In the genomic region with DNA sequence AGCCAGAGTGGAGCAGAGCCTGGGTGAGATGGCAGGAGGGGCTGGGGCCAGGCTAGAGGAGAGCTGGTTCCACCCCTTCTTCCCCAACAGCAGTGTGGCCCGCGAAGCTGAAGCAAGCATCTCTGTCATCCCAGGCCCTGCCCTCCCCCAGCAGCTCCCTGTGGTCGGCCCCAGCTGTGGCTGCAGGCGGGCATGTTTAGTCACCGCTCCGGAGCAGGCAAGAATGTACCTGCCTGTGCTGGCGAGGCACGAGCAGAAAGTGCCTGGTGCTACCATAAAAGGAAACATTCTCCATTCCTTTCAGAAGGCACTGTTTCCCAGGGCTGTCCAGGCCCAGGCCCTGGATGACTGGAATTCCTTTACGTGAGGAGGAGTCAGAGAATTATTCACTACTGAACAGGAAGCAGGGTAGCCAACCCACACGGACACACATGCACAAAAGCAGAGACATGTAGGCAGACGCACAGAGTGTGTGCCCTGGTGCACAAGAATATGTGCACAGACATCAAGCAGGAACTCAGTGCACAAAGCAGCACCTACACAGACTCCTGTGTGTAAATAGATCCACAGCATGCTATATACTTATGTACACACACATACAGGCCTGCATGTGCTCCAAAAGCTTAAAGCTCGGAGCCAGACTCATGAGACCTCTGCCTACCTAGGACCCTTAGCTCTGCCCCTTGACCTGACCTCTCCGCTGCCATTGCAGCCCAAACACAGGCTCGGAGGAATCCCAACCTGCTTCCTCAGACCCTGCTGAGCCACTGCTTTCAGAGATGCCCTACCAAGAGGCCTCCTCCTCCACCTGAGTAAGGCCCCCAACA, we compare ENCODE assay signal across 8 mouse cellular contexts. TPM values are rescaled to one million over a fixed set of nuclear protein-coding genes. Genes with fewer than 3 reads are reported as not detected.
DNase-seq lines count a peak whose midpoint lies in the region; ATAC-seq and TF ChIP-seq lines count a peak whose summit lies in the region.

No protein-coding gene starts in this region.

- WGBS in heart, adult 2 months, result 15% methylated on average over 14 of the region's 14 CpGs
- 16% methylated on average over 12 of the region's 14 CpGs for WGBS in lung, embryonic 16.5 days

- no peak for TF ChIP-seq CTCF in heart, adult 2 months (IDR thresholded peaks at IDR 0.05)

- H3K27ac ChIP-seq in brown adipose tissue, adult 24 weeks (replicated peaks; ENCODE audit: low read depth, low read length), result peak overlapping the region; percentile 99
- H3K27ac ChIP-seq in heart, adult 2 months, result peak overlapping the region; percentile 84
- H3K27ac ChIP-seq in lung, embryonic 16.5 days (ENCODE audit: low read length), result peak overlapping the region; percentile 98

- H3K9me3 ChIP-seq in lung, embryonic 16.5 days (ENCODE audit: control insufficient read depth, low read length), result no peaks in the 10 kb centered on the region

- no peak overlapping the region for H3K4me3 ChIP-seq in brown adipose tissue, adult 24 weeks (ENCODE audit: insufficient read depth, low read depth, low read length)
- no peak overlapping the region for H3K4me3 ChIP-seq in heart, adult 2 months
- H3K4me3 ChIP-seq in lung, embryonic 16.5 days (ENCODE audit: low read length), result no peak overlapping the region

- peak; percentile 70 for DNase-seq in right cerebral cortex, adult 18-20 months
- DNase-seq in right cerebral cortex, postnatal 4 days, result no peak
- peak in 1 of 2 experiments; percentile 60 for DNase-seq in heart, adult 2 months
- peak; percentile 71 for DNase-seq in kidney, adult 9 months
- peak; percentile 25 for DNase-seq in retina, embryonic 14.5 days (ENCODE audit: low spot score)

- peaks cover 41% of the 10 kb centered on the region for H3K4me1 ChIP-seq in brown adipose tissue, adult 24 weeks (ENCODE audit: control insufficient read depth, insufficient read depth, insufficient read length, low read length)
- peaks cover 51% of the 10 kb centered on the region for H3K4me1 ChIP-seq in heart, adult 2 months (ENCODE audit: control insufficient read depth, insufficient read depth, low read length)
- H3K4me1 ChIP-seq in lung, embryonic 16.5 days (replicated peaks; ENCODE audit: control insufficient read depth, insufficient read depth, low read length), result peaks cover 46% of the 10 kb centered on the region

- H3K4me2 ChIP-seq in lung, embryonic 16.5 days (ENCODE audit: low read depth, low read length), result peak overlapping the region; percentile 33

- no peak for TF ChIP-seq EP300 in heart, adult 2 months (IDR thresholded peaks at IDR 0.05; ENCODE audit: insufficient read depth, low read depth, low read length)

- peaks cover 8% of the 10 kb centered on the region for H3K79me2 ChIP-seq in heart, adult 2 months (replicated peaks; ENCODE audit: control insufficient read depth, insufficient read depth, low read length)

- ATAC-seq in lung, embryonic 16.5 days (ENCODE audit: low read depth), result peak; percentile 79
- ATAC-seq in monocyte, adult 5-6 weeks (replicated peaks; ENCODE audit: insufficient number of reproducible peaks, low FRiP score, low TSS enrichment, poor library complexity, severe bottlenecking), result no peak

- H3K9ac ChIP-seq in heart, adult 2 months (ENCODE audit: low read depth, low read length), result peak overlapping the region; percentile 17
- peak overlapping the region; percentile 52 for H3K9ac ChIP-seq in lung, embryonic 16.5 days (ENCODE audit: low read length)

- no peaks in the 10 kb centered on the region for H3K27me3 ChIP-seq in heart, adult 2 months (ENCODE audit: control insufficient read depth, insufficient read depth, low read length)
- H3K27me3 ChIP-seq in lung, embryonic 16.5 days (ENCODE audit: control insufficient read depth, insufficient read depth, low read depth, low read length), result no peaks in the 10 kb centered on the region

- 0 out of 2 replicates have a peak, but pooled peaks have one; percentile 34 for TF ChIP-seq POLR2A in heart, adult 2 months (IDR thresholded peaks at IDR 0.05; ENCODE audit: insufficient read depth, low read depth, low read length)

- intact Hi-C loops in heart, adult 2 months (cut with DNase I), result loop anchor here (1.0 to 5.0 kb wide), 3 partner anchors 16 to 118 kb away; a partner anchor contains a TSS

- peaks cover 10% of the 10 kb centered on the region for H3K36me3 ChIP-seq in heart, adult 2 months (ENCODE audit: control insufficient read depth, insufficient read depth, low read length)
- peaks cover 32% of the 10 kb centered on the region for H3K36me3 ChIP-seq in lung, embryonic 16.5 days (ENCODE audit: control insufficient read depth, insufficient read depth, low read length)

RNA-seq across cellular contexts. Expression of a gene that starts 42.1 kb away (rescaled TPM):
- polyA plus RNA-seq in brown adipose tissue, adult 24 weeks (2012; ENCODE audit: insufficient read depth, insufficient read length, missing spikeins), result not detected in 2 replicates
- total RNA-seq in heart, adult 2 months (2021), result under 1 TPM in 1 of 2 experiments, not detected in 1; 0.55 TPM
- polyA plus RNA-seq in heart, adult 2 months (2012; rRNA removed), result 0.06 TPM in 1 of 2 replicates, not detected in the other
- polyA plus RNA-seq in lung, embryonic 16.5 days (2015; fragmentation: Nextera tagmentation; extraction: Ambion mirVana), result 0.10 and 0.20 TPM in 2 replicates
- total RNA-seq in monocyte, adult 5-6 weeks (2017), result 2.9 to 6.6 TPM (median 4.8 TPM) in 3 replicates

RNA-seq across cellular contexts. Expression of a gene that starts 43.1 kb away (rescaled TPM):
- polyA plus RNA-seq in brown adipose tissue, adult 24 weeks (2012; ENCODE audit: insufficient read depth, insufficient read length, missing spikeins), result 36.0 and 59.3 TPM in 2 replicates
- total RNA-seq in heart, adult 2 months (2021), result 100 to 1,000 TPM in 1 of 2 experiments, 10 to 100 TPM in 1; 88.3 to 111 TPM
- polyA plus RNA-seq in heart, adult 2 months (2012; rRNA removed), result 30.4 and 46.8 TPM in 2 replicates
- 71.7 and 77.6 TPM in 2 replicates for polyA plus RNA-seq in lung, embryonic 16.5 days (2015; fragmentation: Nextera tagmentation; extraction: Ambion mirVana)
- total RNA-seq in monocyte, adult 5-6 weeks (2017), result 908 to 1,221 TPM (median 925 TPM) in 3 replicates
